Mouse (Mus musculus): ENCODE measurements around the gene L3mbtl3.

GRCm38 (mm10) chr10:26275414-26275813 is 100.4 kb downstream of the L3mbtl3 start:
- no peak for TF ChIP-seq CTCF (IDR thresholded peaks at IDR 0.05)
- no peak for TF ChIP-seq POLR2A (IDR thresholded peaks at IDR 0.05; ENCODE audit: insufficient read depth, low read depth, low read length)
- no peak for TF ChIP-seq EP300 (IDR thresholded peaks at IDR 0.05; ENCODE audit: insufficient read depth, low read depth, low read length)

Measured in heart, adult 2 months (tissue).